Mouse (Mus musculus): ENCODE results near the gene Trim65.

- TF ChIP-seq MXI1 (IDR thresholded peaks at IDR 0.05; ENCODE audit: low read depth, low read length), result no peak
- TF ChIP-seq CTCF (conservative IDR thresholded peaks at IDR 0.05 in 1 of 2, IDR thresholded peaks at IDR 0.05 in 1 of 2; ENCODE audit: low read depth in 2 of 2, low read length in 2 of 2), result no peak
- no peak for TF ChIP-seq USF2 (conservative IDR thresholded peaks at IDR 0.05; ENCODE audit: low read depth, low read length)
- TF ChIP-seq ELF1 (IDR thresholded peaks at IDR 0.05; ENCODE audit: low read depth, low read length), result no peak
- no peak for TF ChIP-seq EP300 (IDR thresholded peaks at IDR 0.05; ENCODE audit: low read length)
- no peak for TF ChIP-seq MAZ (IDR thresholded peaks at IDR 0.05; ENCODE audit: low read depth, low read length)
- no peak for TF ChIP-seq POLR2A (IDR thresholded peaks at IDR 0.05; ENCODE audit: low read depth, low read length)
- TF ChIP-seq TCF12 (IDR thresholded peaks at IDR 0.05; ENCODE audit: low read depth, low read length), result no peak
- no peak for TF ChIP-seq CHD1 (IDR thresholded peaks at IDR 0.05; ENCODE audit: low read depth, low read length)
- TF ChIP-seq BHLHE40 (IDR thresholded peaks at IDR 0.05; ENCODE audit: low read depth, low read length), result no peak
- TF ChIP-seq NRF1 (IDR thresholded peaks at IDR 0.05; ENCODE audit: low read depth, low read length), result no peak
- no peak for TF ChIP-seq RAD21 (IDR thresholded peaks at IDR 0.05; ENCODE audit: low read depth, low read length)
These were observed 37.0 kb downstream of the Trim65 start for GRCm38 (mm10) chr11:116093771-116094565.
